Mouse (Mus musculus) liver, adult 2 months (tissue): ENCODE data around the gene Mapre1.

Experiments
- CTCF ChIP-seq: fragments of 200-500 bp; IDR thresholded peaks from 2 replicates; pipeline ENCODE4 v1.5.1; 2011; ENCODE audit warnings: low read depth, low read length, control low read depth
- POLR2A ChIP-seq: fragments of 200-500 bp; IDR thresholded peaks from 2 replicates; pipeline ENCODE4 v1.6.1; 2011; ENCODE audit warnings: low read length, control low read depth; ENCODE audit not compliant: insufficient read depth; ENCODE audit errors: extremely low read depth

GRCm38 (mm10) chr2:153784668-153785067 lies 43.6 kb downstream of the Mapre1 start:
- TF ChIP-seq CTCF (no peak), POLR2A (no peak)
